Mouse (Mus musculus) cortical plate, adult 2 months (tissue): ENCODE measurements around the gene H13. TPM values are rescaled to one million over a fixed set of nuclear protein-coding genes. Genes with fewer than 3 reads are reported as not detected.

Experiments
- H3K27ac ChIP-seq: fragments of 200-500 bp; 2 replicates; pipeline ENCODE4 v1.5.1; 2012; ENCODE audit warnings: low read length, control low read depth, inconsistent platforms; ENCODE audit not compliant: insufficient read depth
- H3K4me1 ChIP-seq: fragments of 200-500 bp; 2 replicates; pipeline ENCODE4 v1.6.1; 2011; ENCODE audit warnings: low read length; ENCODE audit not compliant: control insufficient read depth, insufficient read depth
- H3K4me3 ChIP-seq: fragments of 200-500 bp; 2 replicates; pipeline ENCODE4 v1.5.1; 2011; ENCODE audit warnings: mild to moderate bottlenecking, low read length, control low read depth; ENCODE audit not compliant: insufficient read depth
- CTCF ChIP-seq: fragments of 200-500 bp; IDR thresholded peaks from 2 replicates; pipeline ENCODE4 v1.5.1; 2011; ENCODE audit warnings: mild to moderate bottlenecking, control low read depth, low read length; ENCODE audit not compliant: insufficient read depth; ENCODE audit errors: extremely low read depth
- POLR2A ChIP-seq: fragments of 200-500 bp; IDR thresholded peaks from 2 replicates; pipeline ENCODE4 v1.6.1; 2011; ENCODE audit warnings: mild to moderate bottlenecking, low read length, control low read depth; ENCODE audit not compliant: insufficient read depth; ENCODE audit errors: extremely low read depth
- polyA plus RNA-seq: library from polyadenylated mRNA; depleted of rRNA; stranded (reverse); fragments of >200 nt; gene quantifications from 2 replicates; pipeline ENCODE4 v1.2.3, GENCODE M21; 2012; rRNA removed

H13 gene
- polyA plus RNA-seq: 65.9 and 68.4 TPM in 2 replicates

- TF ChIP-seq POLR2A (peak; percentile 99), CTCF (peak; percentile 89)
- Histone ChIP-seq H3K4me3 (peak within 1 kb of the TSS; percentile 72), H3K4me1 (peaks cover 9% of the 10 kb centered on the region)
Measured at GRCm38 (mm10) chr2:152669256-152669638, at the start of gene H13. TSS of gene H13 (plus strand) at chr2:152669461.

DNA sequence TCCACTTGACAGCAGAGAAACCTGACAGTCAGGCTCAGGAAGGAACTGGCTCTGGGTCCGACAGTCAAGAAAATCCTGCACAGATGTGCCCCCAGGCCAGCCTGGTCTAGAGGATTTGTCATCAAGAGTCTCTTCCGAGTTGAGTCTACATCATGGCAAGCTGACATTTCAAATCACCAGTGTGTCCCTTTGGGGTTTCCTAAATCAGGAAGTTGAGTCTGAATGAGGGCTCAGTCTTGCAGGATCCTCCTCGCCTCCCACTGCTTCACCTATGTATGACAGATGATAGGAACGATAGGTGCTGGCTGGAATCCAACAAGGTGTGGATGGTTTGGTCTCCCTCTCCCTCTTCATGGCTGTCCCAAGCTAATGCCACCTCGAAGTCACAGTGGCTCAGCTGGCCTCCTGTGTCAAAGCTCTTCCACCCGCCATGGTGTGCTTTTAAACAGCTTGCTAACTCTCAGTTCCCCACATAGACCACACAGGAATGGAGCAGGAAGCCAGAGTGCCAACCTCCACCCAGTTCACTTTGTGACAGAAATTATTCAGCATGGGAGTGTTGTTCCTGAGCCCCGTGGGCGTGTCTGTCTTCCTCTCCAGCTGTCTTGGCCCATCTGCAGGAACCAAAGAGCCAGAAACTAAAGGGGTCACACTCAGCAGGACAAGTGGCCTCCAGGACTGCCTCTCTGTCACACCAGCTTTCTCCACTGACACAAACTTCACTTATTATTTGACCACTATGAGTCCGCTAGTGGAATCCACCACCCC is 48.7 kb upstream of the H13 start:
- TF ChIP-seq CTCF: no peak
- no peak for TF ChIP-seq POLR2A
- Histone ChIP-seq H3K4me1 (no peaks in the 10 kb centered on the region), H3K27ac (no peak overlapping the region), H3K4me3 (no peak overlapping the region)

More at GRCm38 (mm10) chr2:152669256-152669638, at the start of gene H13:
- H3K27ac ChIP-seq: peak within 1 kb of the TSS; percentile 81; the same call in 1 of the 2 replicates

GRCm38 (mm10) chr2:152622151-152622550 is 47.1 kb upstream of the H13 start:
- H3K27ac ChIP-seq: no peak overlapping the region
- no peak for TF ChIP-seq CTCF
- no peak for TF ChIP-seq POLR2A
- H3K4me1 ChIP-seq: no peaks in the 10 kb centered on the region
- no peak overlapping the region for H3K4me3 ChIP-seq

- no peak for TF ChIP-seq POLR2A
- TF ChIP-seq CTCF: no peak
- H3K4me3 ChIP-seq: no peak within 1 kb of the TSS
- H3K27ac ChIP-seq: no peak within 1 kb of the TSS
- H3K4me1 ChIP-seq: no peaks in the 10 kb centered on the region
Measured at GRCm38 (mm10) chr2:152622953-152623352, 46.3 kb upstream of the H13 start, which contains the start of gene Defb25. TSS of gene Defb25 (minus strand) at chr2:152623053.

DNA sequence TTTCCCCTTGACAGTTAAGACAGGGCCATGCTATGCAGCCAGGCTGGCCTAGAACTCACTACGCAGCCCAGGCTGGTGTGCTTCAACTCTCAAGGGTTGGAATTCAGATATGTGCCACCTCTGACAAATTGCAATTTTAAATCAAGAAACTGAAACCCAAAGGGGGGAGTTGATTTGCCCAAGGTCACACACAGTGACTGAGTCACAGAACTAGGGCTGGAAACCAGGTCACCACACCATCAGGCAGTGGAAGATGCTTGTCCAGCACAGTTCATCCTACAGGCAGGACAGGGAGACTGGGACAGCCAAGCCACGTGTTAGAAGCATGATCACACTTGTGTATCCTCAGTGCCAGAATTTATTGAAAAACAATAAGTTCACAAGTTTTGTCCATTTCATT is 44.7 kb upstream of the H13 start:
- no peak for TF ChIP-seq CTCF
- no peak for TF ChIP-seq POLR2A
- no peak overlapping the region for H3K27ac ChIP-seq
- H3K4me1 ChIP-seq: no peaks in the 10 kb centered on the region
- H3K4me3 ChIP-seq: no peak overlapping the region

DNA sequence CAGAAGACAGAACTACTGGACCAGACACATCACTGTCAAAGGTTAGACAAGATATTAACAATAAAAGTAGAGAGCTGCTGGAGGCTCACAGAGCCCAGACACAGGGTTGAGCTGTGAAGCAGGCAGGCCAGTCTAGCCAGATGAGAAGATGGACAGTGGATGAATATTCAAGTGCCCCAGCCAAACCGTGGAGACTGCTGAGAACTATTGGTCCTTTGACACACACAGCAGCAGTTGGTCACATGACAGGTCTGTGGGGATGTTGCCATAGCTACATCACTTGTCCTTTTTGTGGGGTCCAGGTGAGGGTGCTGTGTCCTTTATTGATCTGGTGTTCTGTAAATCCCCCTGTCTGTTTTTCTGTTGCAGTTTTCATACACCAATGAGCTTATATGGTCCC is 44.0 kb upstream of the H13 start:
- Histone ChIP-seq H3K4me3 (no peak overlapping the region), H3K27ac (no peak overlapping the region), H3K4me1 (no peaks in the 10 kb centered on the region)
- TF ChIP-seq POLR2A (no peak), CTCF (no peak)

- H3K27ac ChIP-seq: no peak within 1 kb of the TSS
- TF ChIP-seq CTCF: no peak
- TF ChIP-seq POLR2A: no peak
- no peaks in the 10 kb centered on the region for H3K4me1 ChIP-seq
- peak within 1 kb of the TSS; percentile 16; the same call in 1 of the 2 replicates for H3K4me3 ChIP-seq
Measured at GRCm38 (mm10) chr2:152626774-152627591, 42.3 kb upstream of the H13 start, which contains the start of gene Rem1. TSS of gene Rem1 (plus strand) at chr2:152626951.

GRCm38 (mm10) chr2:152628066-152628465 is 41.2 kb upstream of the H13 start:
- Histone ChIP-seq H3K27ac (no peak overlapping the region), H3K4me1 (no peaks in the 10 kb centered on the region), H3K4me3 (no peak overlapping the region)
- TF ChIP-seq POLR2A (no peak), CTCF (no peak)

DNA sequence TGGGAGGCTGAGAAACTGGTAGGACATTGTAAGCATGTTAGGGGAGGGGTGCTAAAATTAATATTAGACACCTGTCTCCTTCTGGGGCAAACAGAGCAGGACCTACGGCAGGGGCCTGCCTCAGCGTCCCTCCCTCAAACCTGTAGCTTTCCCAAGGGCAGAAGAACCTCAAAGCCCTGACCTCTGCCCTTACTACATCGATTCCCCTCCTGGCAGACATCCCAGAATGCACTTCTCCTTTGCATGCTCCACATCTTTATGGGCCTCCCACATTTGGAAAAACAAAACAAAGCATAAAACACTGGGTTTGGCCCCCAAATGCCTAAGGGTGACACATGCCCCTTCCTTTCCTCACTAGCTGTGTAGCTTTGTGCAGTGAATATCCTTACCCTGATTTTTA is 40.0 kb upstream of the H13 start:
- TF ChIP-seq POLR2A (no peak), CTCF (no peak)
- no peak overlapping the region for H3K4me3 ChIP-seq
- H3K4me1 ChIP-seq: no peaks in the 10 kb centered on the region
- no peak overlapping the region for H3K27ac ChIP-seq
